Mouse (Mus musculus) CH12.LX (cell line): ENCODE measurements around the gene Abca7. TPM values are rescaled to one million over a fixed set of nuclear protein-coding genes. Genes with fewer than 3 reads are reported as not detected.

ENCODE experiments used
- DNase-seq: peaks from one replicate; pipeline ENCODE4 v3.0.0-alpha.2; 2013; ENCODE audit errors: extremely low read depth
- H3K27ac ChIP-seq: 2 replicates; pipeline ENCODE4 v1.5.1; 2012; ENCODE audit warnings: low read depth, mild to moderate bottlenecking, control low read depth, moderate library complexity; ENCODE audit not compliant: insufficient read depth
- H3K27me3 ChIP-seq: replicated peaks from 2 replicates; pipeline ENCODE3; 2012; ENCODE audit warnings: inconsistent platforms
- H3K36me3 ChIP-seq, 2 experiments: replicated peaks in 1 of 2; 2 replicates each; pipeline versions ENCODE3 to v1.6.1; 2012; ENCODE audit warnings: inconsistent platforms in 1 of 2, low read length in 1 of 2, mild to moderate bottlenecking in 1 of 2, mixed read lengths in 1 of 2, moderate library complexity in 1 of 2; ENCODE audit not compliant: control insufficient read depth in 1 of 2, insufficient read depth in 1 of 2
- H3K4me1 ChIP-seq, 2 experiments: 2 replicates each; pipeline ENCODE4 v1.6.1; 2012; ENCODE audit warnings: inconsistent platforms in 1 of 2, moderate library complexity in 1 of 2; ENCODE audit not compliant: insufficient read depth in 2 of 2, control insufficient read depth in 1 of 2
- H3K4me2 ChIP-seq: 2 replicates; pipeline ENCODE4 v1.6.1; 2012; ENCODE audit warnings: low read depth, mild to moderate bottlenecking, control low read depth; ENCODE audit not compliant: poor library complexity, insufficient read depth, severe bottlenecking
- H3K4me3 ChIP-seq, 3 experiments: fragments of 150-350 bp in 1 of 3; sonication (generic) in 1 of 3; replicated peaks in 1 of 3; 2 replicates each; pipeline versions ENCODE3 to v1.5.1; 2011 to 2012; ENCODE audit warnings: low read depth in 2 of 3, low read length in 2 of 3, mild to moderate bottlenecking in 2 of 3, moderate library complexity in 2 of 3, control low read depth in 1 of 3, improper control_type of control experiment in 1 of 3, inconsistent platforms in 1 of 3, mixed read lengths in 1 of 3; ENCODE audit not compliant: poor library complexity in 1 of 3
- H3K79me2 ChIP-seq: replicated peaks from 2 replicates; pipeline ENCODE4 v1.6.1; 2012; ENCODE audit warnings: mild to moderate bottlenecking, moderate library complexity; ENCODE audit not compliant: control insufficient read depth, poor library complexity, insufficient read depth, severe bottlenecking; ENCODE audit errors: extremely low read depth
- H3K9ac ChIP-seq: 2 replicates; pipeline ENCODE4 v1.6.1; 2012; ENCODE audit warnings: low read depth, mild to moderate bottlenecking, control low read depth, moderate library complexity; ENCODE audit not compliant: insufficient read depth
- H3K9me3 ChIP-seq: replicated peaks from 2 replicates; pipeline ENCODE3; 2012; ENCODE audit warnings: low read length, inconsistent platforms, mixed read lengths
- BHLHE40 ChIP-seq: IDR thresholded peaks from 2 replicates; pipeline ENCODE4 v1.6.1; 2011; ENCODE audit warnings: mild to moderate bottlenecking, low read depth, low read length, improper control_type of control experiment
- ELF1 ChIP-seq: IDR thresholded peaks from 2 replicates; pipeline ENCODE4 v1.6.1; 2014; ENCODE audit warnings: low read depth, mild to moderate bottlenecking, inconsistent platforms, low read length, improper control_type of control experiment
- ETS1 ChIP-seq: conservative IDR thresholded peaks from 2 replicates; pipeline ENCODE4 v1.6.1; 2012; ENCODE audit warnings: low read depth, mild to moderate bottlenecking, inconsistent platforms, low read length, improper control_type of control experiment, moderate library complexity
- GABPA ChIP-seq: IDR thresholded peaks from 2 replicates; pipeline ENCODE4 v1.6.1; 2012; ENCODE audit warnings: low read depth, low read length, improper control_type of control experiment, inconsistent platforms; ENCODE audit not compliant: insufficient replicate concordance
- JUN ChIP-seq: IDR thresholded peaks from 2 replicates; pipeline ENCODE4 v1.6.1; 2011; ENCODE audit warnings: low read depth, mild to moderate bottlenecking, low read length, improper control_type of control experiment, moderate library complexity; ENCODE audit not compliant: insufficient read depth
- KAT2A ChIP-seq: IDR thresholded peaks from 2 replicates; pipeline ENCODE4 v1.6.1; 2012; ENCODE audit warnings: low read length, improper control_type of control experiment, inconsistent platforms; ENCODE audit not compliant: insufficient replicate concordance
- MAFK ChIP-seq: IDR thresholded peaks from 2 replicates; pipeline ENCODE4 v1.6.1; 2011; ENCODE audit warnings: low read length, improper control_type of control experiment; ENCODE audit not compliant: insufficient replicate concordance
- MEF2A ChIP-seq: IDR thresholded peaks from 2 replicates; pipeline ENCODE4 v1.6.1; 2014; ENCODE audit warnings: low read depth, mild to moderate bottlenecking, inconsistent platforms, low read length, improper control_type of control experiment, borderline replicate concordance
- MXI1 ChIP-seq: IDR thresholded peaks from 2 replicates; pipeline ENCODE4 v1.6.1; 2011; ENCODE audit warnings: mild to moderate bottlenecking, low read depth, low read length, improper control_type of control experiment
- MYC ChIP-seq: IDR thresholded peaks from 2 replicates; pipeline ENCODE4 v1.6.1; 2011; ENCODE audit warnings: low read depth, mild to moderate bottlenecking, improper control_type of control experiment, low read length
- NELFE ChIP-seq: IDR thresholded peaks from 2 replicates; pipeline ENCODE4 v1.6.1; 2011; ENCODE audit warnings: low read depth, low read length, improper control_type of control experiment
- NRF1 ChIP-seq: IDR thresholded peaks from 2 replicates; pipeline ENCODE4 v1.6.1; 2014; ENCODE audit warnings: low read depth, mild to moderate bottlenecking, inconsistent platforms, low read length, improper control_type of control experiment, moderate library complexity
- POLR2A ChIP-seq: IDR thresholded peaks from 2 replicates; pipeline ENCODE4 v1.6.1; 2011; ENCODE audit warnings: low read depth, mild to moderate bottlenecking, improper control_type of control experiment, low read length
- POLR2AphosphoS2 ChIP-seq: IDR thresholded peaks from 2 replicates; pipeline ENCODE4 v1.6.1; 2011; ENCODE audit warnings: low read depth, low read length, improper control_type of control experiment
- RAD21 ChIP-seq: IDR thresholded peaks from 2 replicates; pipeline ENCODE4 v1.6.1; 2011; ENCODE audit warnings: low read depth, mild to moderate bottlenecking, low read length, improper control_type of control experiment, moderate library complexity
- RCOR1 ChIP-seq: conservative IDR thresholded peaks from 2 replicates; pipeline ENCODE4 v1.6.1; 2012; ENCODE audit warnings: low read depth, mild to moderate bottlenecking, inconsistent platforms, low read length, improper control_type of control experiment
- SIN3A ChIP-seq: IDR thresholded peaks from 2 replicates; pipeline ENCODE4 v1.6.1; 2012; ENCODE audit warnings: low read length, improper control_type of control experiment, inconsistent platforms
- SMC3 ChIP-seq: IDR thresholded peaks from 2 replicates; pipeline ENCODE4 v1.6.1; 2011; ENCODE audit warnings: low read depth, low read length, improper control_type of control experiment
- TBP ChIP-seq: conservative IDR thresholded peaks from 2 replicates; pipeline ENCODE4 v1.6.1; 2011; ENCODE audit warnings: low read depth, low read length, improper control_type of control experiment
- TCF12 ChIP-seq: IDR thresholded peaks from 2 replicates; pipeline ENCODE4 v1.6.1; 2014; ENCODE audit warnings: low read depth, mild to moderate bottlenecking, inconsistent platforms, low read length, improper control_type of control experiment
- UBTF ChIP-seq: IDR thresholded peaks from 2 replicates; pipeline ENCODE4 v1.6.1; 2012; ENCODE audit warnings: low read depth, mild to moderate bottlenecking, inconsistent platforms, low read length, improper control_type of control experiment, moderate library complexity
- USF2 ChIP-seq: conservative IDR thresholded peaks from 2 replicates; pipeline ENCODE4 v1.6.1; 2011; ENCODE audit warnings: low read depth, low read length, improper control_type of control experiment
- ZC3H11A ChIP-seq: IDR thresholded peaks from 2 replicates; pipeline ENCODE4 v1.6.1; 2012; ENCODE audit warnings: low read depth, mild to moderate bottlenecking, inconsistent platforms, low read length, improper control_type of control experiment
- ZNF384 ChIP-seq: IDR thresholded peaks from 2 replicates; pipeline ENCODE4 v1.6.1; 2012; ENCODE audit warnings: low read depth, low read length, improper control_type of control experiment, inconsistent platforms
- dilution Hi-C: fragments of 300-500 bp; cut with MboI; formaldehyde crosslinking; loops from 2 replicates; pipeline ENCODE4 v1.14.3; 2020; ENCODE audit warnings: low sequenced_read_pairs; ENCODE audit not compliant: extremely low pct_unique_long_range_greater_than_20kb, extremely low pct_ligation_motif_present
- in situ Hi-C: fragments of 300-500 bp; cut with MboI; formaldehyde crosslinking; loops from 3 replicates; pipeline ENCODE4 v1.14.3; 2019; ENCODE audit warnings: low sequenced_read_pairs, low pct_ligation_motif_present, low pct_unique_long_range_greater_than_20kb, mixed read lengths
- polyA plus RNA-seq: library from polyadenylated mRNA; unstranded; fragments of >175 nt; gene quantifications from 2 replicates; pipeline ENCODE4 v1.2.1, GENCODE M21; 2012; ENCODE audit warnings: low read depth; ENCODE audit not compliant: insufficient read length
- total RNA-seq, 2 experiments: library from RNA; depleted of rRNA; stranded (reverse); fragments of 300-350 nt in 1 of 2; fragments of >200 nt in 1 of 2; gene quantifications; 2 replicates each; pipeline ENCODE4 v1.2.3; 2012 to 2014

Gene Abca7
- total and polyA plus RNA-seq, 3 experiments = 2.3 to 7.0 (median 6.1) TPM

DNA sequence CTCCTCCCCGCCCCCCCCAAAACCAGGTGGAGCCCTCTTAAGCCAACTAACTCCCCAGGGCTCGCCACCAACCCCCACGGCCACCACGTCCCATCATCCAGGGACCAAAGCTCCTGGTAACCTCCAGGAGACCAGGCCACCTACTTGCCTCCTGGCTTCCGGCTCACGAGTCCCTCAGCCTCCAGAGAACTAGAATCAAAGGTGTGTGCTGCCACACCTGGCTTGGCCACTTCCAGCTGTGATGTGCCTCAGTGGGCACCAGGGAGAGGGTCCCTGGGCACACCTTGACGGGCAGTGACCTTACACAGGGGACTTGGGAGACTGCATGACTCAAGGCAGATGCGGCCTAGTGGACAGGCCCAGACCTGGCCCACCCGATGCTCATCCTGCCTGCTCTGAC lies 40.6 kb upstream of the Abca7 start:
- Histone ChIP-seq H3K79me2 (peaks cover 7% of the 10 kb centered on the region), H3K27ac (peak overlapping the region; percentile 53), H3K9me3 (no peaks in the 10 kb centered on the region), H3K4me1 (peaks cover 23 to 52% of the 10 kb centered on the region in 2 experiments), H3K4me3 (no peak overlapping the region), H3K27me3 (no peaks in the 10 kb centered on the region), H3K9ac (no peak overlapping the region), H3K36me3 (peaks cover 23 to 36% of the 10 kb centered on the region in 2 experiments), H3K4me2 (no peak overlapping the region)
- in situ Hi-C loops = no loop called here
- TF ChIP-seq POLR2AphosphoS2 = peak; percentile 5; the same call in 1 of the 2 replicates
- TF ChIP-seq GABPA = no peak
- DNase-seq = no peak
- dilution Hi-C loops = no loop called here

DNA sequence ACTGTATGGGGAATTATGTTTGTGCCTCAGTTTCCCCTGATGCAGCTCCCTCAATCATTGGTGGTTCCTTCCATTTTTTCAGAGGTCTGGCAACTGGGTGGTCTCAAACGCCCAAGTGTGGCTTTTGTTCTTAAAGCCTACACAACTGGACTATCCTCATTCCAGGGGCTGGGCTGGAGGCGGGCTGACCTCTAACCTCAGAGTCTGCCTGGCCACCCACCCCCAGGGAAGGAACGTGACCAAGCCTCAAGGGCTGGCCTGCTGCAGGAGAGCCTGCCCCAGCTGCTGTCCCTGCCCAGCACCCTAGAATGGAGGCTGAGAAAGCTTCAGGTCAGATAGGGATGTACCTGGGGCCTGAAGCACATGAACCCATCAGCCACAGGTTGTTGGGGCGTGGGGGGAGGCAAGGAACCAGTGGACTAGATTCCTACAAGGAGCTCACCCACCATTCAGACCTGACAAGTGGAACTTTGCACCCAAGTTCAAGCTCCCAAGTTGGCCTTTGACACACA lies 39.6 kb upstream of the Abca7 start:
- Histone ChIP-seq H3K36me3 (peaks cover 16 to 34% of the 10 kb centered on the region in 2 experiments), H3K27me3 (no peaks in the 10 kb centered on the region), H3K27ac (no peak overlapping the region), H3K79me2 (peaks cover 17% of the 10 kb centered on the region), H3K4me3 (no peak overlapping the region), H3K9ac (no peak overlapping the region), H3K4me1 (peaks cover 29 to 61% of the 10 kb centered on the region in 2 experiments), H3K4me2 (no peak overlapping the region), H3K9me3 (no peaks in the 10 kb centered on the region)
- DNase-seq = no peak
- TF ChIP-seq RAD21 (no peak), ZNF384 (no peak), ETS1 (no peak), KAT2A (no peak), UBTF (no peak), BHLHE40 (no peak)
- in situ Hi-C loops (no loop called here), dilution Hi-C loops (no loop called here)

- Histone ChIP-seq H3K36me3 (peaks cover 16 to 33% of the 10 kb centered on the region in 2 experiments), H3K4me3 (no peak overlapping the region), H3K9me3 (no peaks in the 10 kb centered on the region), H3K27me3 (no peaks in the 10 kb centered on the region), H3K9ac (no peak overlapping the region), H3K79me2 (peaks cover 22% of the 10 kb centered on the region), H3K4me1 (peaks cover 25 to 60% of the 10 kb centered on the region in 2 experiments), H3K4me2 (no peak overlapping the region), H3K27ac (no peak overlapping the region)
- dilution Hi-C loops (no loop called here), in situ Hi-C loops (no loop called here)
- peak; percentile 78 for DNase-seq
- no peak for TF ChIP-seq RCOR1
- TF ChIP-seq ELF1 = peak; percentile 54; the same call in 1 of the 2 replicates
- TF ChIP-seq MYC = peak; percentile 72; the same call in 1 of the 2 replicates
- no peak for TF ChIP-seq JUN
- TF ChIP-seq SIN3A = peak; percentile 84
- TF ChIP-seq NELFE = peak; percentile 66; the same call in 1 of the 2 replicates
- TF ChIP-seq MAFK = no peak
- no peak for TF ChIP-seq POLR2A
- no peak for TF ChIP-seq POLR2AphosphoS2
- TF ChIP-seq TCF12 = peak; percentile 67
- no peak for TF ChIP-seq USF2
- TF ChIP-seq UBTF = no peak
- TF ChIP-seq TBP = no peak
- peak; percentile 28; the same call in 1 of the 2 replicates for TF ChIP-seq NRF1
- no peak for TF ChIP-seq MXI1
- TF ChIP-seq MEF2A = peak; percentile 73
- peak; percentile 96 for TF ChIP-seq ZC3H11A
- peak; percentile 99 for TF ChIP-seq SMC3
These were observed 38.0 kb upstream of the Abca7 start for GRCm38 (mm10) chr10:79958140-79958816.
